Mouse (Mus musculus) bone marrow, adult 2 months (tissue): ENCODE data around the gene Gm45213. TPM values are rescaled to one million over a fixed set of nuclear protein-coding genes. Genes with fewer than 3 reads are reported as not detected.
"Not testable (repeated sequence)": the region's sequence is repeated elsewhere in the genome, so short reads cannot be mapped to it uniquely, and the experiment has no call there.

Source experiments
- H3K27ac ChIP-seq: fragments of 200-500 bp; 2 replicates; pipeline ENCODE4 v1.5.1; 2012; ENCODE audit warnings: low read depth, mild to moderate bottlenecking, control low read depth, inconsistent platforms, low read length; ENCODE audit not compliant: control insufficient read depth, poor library complexity, insufficient read depth
- H3K4me1 ChIP-seq: fragments of 200-500 bp; 2 replicates; pipeline ENCODE4 v1.6.1; 2011; ENCODE audit warnings: low read length; ENCODE audit not compliant: control insufficient read depth, insufficient read depth
- H3K4me3 ChIP-seq: fragments of 200-500 bp; replicated peaks from 2 replicates; pipeline ENCODE3; 2011; ENCODE audit warnings: mild to moderate bottlenecking, low read depth, low read length, control low read depth; ENCODE audit not compliant: control insufficient read depth
- CTCF ChIP-seq: fragments of 200-500 bp; IDR thresholded peaks from 2 replicates; pipeline ENCODE4 v1.5.1; 2011; ENCODE audit warnings: low read length, control low read depth; ENCODE audit not compliant: control insufficient read depth, insufficient read depth
- POLR2A ChIP-seq: fragments of 200-500 bp; IDR thresholded peaks from 2 replicates; pipeline ENCODE4 v1.6.1; 2011; ENCODE audit warnings: low read depth, mild to moderate bottlenecking, control low read depth, low read length, borderline replicate concordance; ENCODE audit not compliant: control insufficient read depth
- WGBS: fragments of 180-500 bp; shearing (Covaris S2); methylation state at CpG from one replicate; pipeline ENCODE4 v1.1.7; 2018; 5-methylcytosine and 5-hydroxymethylcytosine counted together
- polyA plus RNA-seq: library from polyadenylated mRNA; stranded (reverse); fragments of >200 nt; gene quantifications from 2 replicates; pipeline ENCODE4 v1.2.4, GENCODE M21; 2011; ENCODE audit warnings: low replicate concordance; ENCODE audit not compliant: missing spikeins, insufficient read depth, insufficient read length

The Gm45213 gene
- polyA plus RNA-seq, 1 experiment = not detected

DNA sequence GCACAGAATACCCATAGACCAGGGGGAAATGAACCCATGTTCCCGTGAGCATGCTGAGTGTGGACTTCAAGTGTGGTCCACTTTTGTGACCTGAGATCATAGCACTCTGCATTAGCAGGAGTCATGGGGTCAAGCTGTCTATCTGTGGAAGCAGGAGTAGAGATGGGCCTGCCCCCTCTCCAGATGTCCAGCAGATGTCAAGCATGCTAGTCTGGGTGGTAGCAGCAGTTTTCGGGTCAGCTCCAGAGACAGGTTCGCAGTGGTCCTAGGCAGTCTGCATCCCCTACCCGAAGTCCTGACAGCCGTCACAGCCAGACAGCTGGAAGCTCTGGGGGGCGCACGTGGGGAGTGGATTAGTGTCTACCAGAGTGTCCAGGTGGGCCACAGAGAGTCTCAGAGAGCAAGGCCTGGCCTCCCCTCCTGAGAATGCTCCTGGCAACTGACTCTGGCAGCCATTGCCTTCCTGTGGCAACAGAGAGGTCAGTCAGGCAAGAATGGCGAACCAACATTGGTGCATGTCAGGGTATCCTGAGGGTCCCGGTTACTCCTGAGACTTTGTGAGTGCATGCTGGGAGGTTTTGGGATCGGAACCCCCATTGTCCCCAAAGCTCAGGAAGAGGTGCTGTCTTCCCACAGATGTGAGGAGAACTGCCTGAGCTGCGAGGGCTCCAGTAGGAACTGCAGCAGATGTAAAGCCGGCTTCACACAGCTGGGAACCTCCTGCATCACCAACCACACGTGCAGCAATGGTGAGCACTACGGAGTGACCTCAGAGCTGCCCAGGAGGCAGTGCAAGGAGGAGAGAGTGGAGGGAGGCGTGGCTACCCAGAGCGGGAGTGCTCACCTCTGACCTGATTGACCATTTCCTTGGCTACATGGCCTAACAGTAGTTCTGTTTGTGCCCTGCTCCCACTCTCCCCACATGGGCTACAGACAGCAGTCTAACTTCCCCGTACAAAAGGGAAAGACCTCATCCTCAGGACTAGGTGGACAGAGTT, 3.8 kb downstream of the Gm45213 start:
- no peak overlapping the region for H3K27ac ChIP-seq
- TF ChIP-seq CTCF (no peak), POLR2A (no peak)
- no peaks in the 10 kb centered on the region for H3K4me1 ChIP-seq
- no peak overlapping the region for H3K4me3 ChIP-seq
- 80% methylated on average over 17 of the region's 17 CpGs for WGBS

DNA sequence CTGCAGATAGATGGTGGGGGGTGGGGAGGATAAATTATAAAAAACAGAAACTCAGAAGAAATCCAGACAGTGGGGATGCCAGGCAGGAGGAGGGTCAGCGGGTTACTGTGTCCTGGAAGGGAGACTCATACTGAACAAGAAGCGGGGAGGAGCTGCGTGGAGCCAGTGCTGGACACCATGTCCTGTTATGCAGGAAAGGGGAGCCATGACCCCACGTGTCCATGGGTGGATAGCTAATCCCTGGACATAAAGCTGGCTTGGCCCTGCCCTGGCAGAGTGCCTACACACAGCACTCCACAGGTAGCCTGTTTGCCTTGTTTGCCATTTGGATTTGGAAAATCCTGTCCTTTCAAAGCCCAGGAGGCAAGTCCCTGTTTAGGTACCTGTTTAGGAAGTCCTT, 4.6 kb downstream of the Gm45213 start:
- 74% methylated on average over 4 of the region's 4 CpGs for WGBS

DNA sequence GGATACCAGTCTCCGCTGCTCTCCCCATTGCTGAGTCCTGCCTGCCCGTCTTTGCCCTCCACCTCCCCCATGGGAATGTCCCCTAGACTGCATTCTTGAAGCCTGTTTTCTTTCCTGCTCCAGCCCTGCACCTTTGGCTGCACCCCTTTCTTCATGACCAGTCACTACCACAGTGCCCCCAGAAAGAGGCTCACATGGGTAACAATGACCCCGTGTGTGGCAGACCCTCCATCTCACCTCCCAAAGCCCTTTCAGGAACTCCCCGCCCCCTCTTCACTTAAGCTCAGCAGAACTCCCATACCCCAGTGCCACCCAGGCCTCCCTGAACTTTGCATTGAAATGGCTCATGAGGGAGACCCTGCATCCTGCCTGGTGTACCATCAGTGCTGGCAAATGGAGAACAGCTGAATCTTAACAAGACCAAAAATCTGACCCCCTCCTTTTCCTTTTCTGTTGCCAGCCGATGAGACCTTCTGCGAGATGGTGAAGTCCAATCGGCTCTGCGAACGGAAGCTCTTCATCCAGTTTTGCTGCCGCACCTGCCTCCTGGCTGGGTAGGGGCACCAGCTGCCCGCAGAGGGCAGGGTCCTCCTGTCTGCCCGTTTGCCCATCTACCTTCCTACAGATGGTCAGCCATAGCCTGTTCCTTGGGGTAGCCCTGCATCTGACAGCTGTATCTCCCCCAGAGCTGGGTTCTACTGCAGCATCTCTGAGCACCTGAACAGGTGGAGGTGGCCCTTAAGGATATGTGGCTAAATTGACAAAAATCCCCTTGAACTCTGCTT, 5.2 kb downstream of the Gm45213 start:
- WGBS = 83% methylated on average over 12 of the region's 12 CpGs
- H3K4me1 ChIP-seq = no peaks in the 10 kb centered on the region
- H3K27ac ChIP-seq = no peak overlapping the region
- no peak overlapping the region for H3K4me3 ChIP-seq
- TF ChIP-seq POLR2A (no peak), CTCF (no peak)

More for the DNA sequence above, 4.6 kb downstream of the Gm45213 start:
- Histone ChIP-seq H3K4me3 (no peak overlapping the region), H3K4me1 (no peaks in the 10 kb centered on the region), H3K27ac (no peak overlapping the region)
- TF ChIP-seq POLR2A = no peak
- no peak for TF ChIP-seq CTCF

DNA sequence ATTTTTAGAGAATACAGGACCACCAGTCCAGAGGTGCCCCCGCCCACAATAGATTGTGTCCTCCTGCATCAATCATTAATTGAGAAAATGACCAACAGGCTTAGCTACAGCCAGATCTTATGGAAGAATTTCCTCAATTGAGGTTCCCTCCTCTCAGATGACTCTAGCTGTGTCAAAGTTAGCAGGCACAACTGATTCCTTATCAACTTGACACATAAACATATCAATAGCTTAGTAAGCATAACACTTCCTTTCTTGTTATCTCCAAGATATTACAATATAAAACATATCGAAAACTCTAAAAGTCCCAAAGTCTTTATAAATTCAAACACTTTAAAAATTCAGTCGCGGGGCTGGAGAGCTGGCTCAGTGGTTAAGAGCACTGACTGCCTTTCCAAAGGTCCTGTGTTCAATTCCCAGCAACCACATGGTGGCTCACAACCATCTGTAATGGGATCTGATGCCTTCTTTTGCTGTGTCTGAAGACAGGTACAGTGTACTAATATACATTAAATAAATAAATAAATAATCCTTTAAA, 10.6 kb downstream of the Gm45213 start:
- Histone ChIP-seq H3K4me1 (no peaks in the 10 kb centered on the region), H3K4me3 (no peak overlapping the region), H3K27ac (no peak overlapping the region)
- TF ChIP-seq POLR2A (no peak), CTCF (no peak)
- WGBS = 77% methylated on average over 4 of the region's 4 CpGs

DNA sequence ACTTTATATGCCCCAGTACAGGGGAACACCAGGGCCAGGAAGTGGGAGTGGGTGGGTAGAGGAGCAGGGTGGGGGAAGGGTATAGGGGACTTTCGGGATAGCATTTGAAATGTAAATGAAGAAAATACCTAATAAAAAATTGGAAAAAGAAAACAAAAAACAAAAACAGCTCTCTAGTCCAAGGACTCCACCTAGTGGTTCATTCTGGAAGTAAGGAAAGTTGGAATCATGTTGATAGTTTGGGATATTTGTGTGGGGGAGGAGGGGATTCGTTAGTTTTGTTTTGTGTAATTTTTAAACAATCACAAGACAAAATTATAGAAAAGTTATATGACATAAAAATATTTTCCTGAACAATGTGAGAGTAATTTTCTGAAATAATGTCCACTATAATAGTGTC, 12.0 kb downstream of the Gm45213 start:
- not testable (repeated sequence) for H3K27ac ChIP-seq
- TF ChIP-seq CTCF = 0 out of 2 replicates have a peak, but pooled peaks have one; percentile 3

DNA sequence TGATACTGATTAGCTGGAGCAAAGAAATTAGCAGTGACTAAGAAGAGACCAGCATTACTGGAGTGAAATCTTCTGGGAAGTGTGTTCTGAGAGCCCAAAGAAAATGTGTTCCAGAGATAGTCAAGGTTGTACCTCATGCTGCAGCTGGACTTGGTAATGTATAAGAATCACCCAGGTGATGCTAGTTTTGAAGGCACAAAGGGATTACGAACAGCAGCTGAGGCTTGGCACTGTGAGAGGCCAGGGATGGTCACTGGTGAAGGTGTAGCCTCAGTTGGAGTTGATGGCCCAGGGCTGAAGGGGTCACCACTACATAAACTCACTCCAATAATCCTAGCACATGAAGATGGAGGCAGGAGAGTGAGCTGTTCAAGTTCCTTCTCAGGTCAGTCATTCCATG, 15.3 kb downstream of the Gm45213 start, which contains the start of gene Snrpa1:
Gene Snrpa1 (plus strand): TSS at position 301 of the 400 bp plus-strand sequence.
- 82% methylated on average over 1 of the region's 1 CpGs for WGBS
- Histone ChIP-seq H3K4me1 (no peaks in the 10 kb centered on the region; the same call in 1 of the 2 replicates), H3K4me3 (peak within 1 kb of the TSS; percentile 95), H3K27ac (no peak within 1 kb of the TSS)
- TF ChIP-seq CTCF = no peak
- TF ChIP-seq POLR2A = no peak

More for the DNA sequence above, 12.0 kb downstream of the Gm45213 start:
- not testable (repeated sequence) for H3K4me3 ChIP-seq, H3K4me1 ChIP-seq
- WGBS = 3% methylated on average over 2 of the region's 2 CpGs

DNA sequence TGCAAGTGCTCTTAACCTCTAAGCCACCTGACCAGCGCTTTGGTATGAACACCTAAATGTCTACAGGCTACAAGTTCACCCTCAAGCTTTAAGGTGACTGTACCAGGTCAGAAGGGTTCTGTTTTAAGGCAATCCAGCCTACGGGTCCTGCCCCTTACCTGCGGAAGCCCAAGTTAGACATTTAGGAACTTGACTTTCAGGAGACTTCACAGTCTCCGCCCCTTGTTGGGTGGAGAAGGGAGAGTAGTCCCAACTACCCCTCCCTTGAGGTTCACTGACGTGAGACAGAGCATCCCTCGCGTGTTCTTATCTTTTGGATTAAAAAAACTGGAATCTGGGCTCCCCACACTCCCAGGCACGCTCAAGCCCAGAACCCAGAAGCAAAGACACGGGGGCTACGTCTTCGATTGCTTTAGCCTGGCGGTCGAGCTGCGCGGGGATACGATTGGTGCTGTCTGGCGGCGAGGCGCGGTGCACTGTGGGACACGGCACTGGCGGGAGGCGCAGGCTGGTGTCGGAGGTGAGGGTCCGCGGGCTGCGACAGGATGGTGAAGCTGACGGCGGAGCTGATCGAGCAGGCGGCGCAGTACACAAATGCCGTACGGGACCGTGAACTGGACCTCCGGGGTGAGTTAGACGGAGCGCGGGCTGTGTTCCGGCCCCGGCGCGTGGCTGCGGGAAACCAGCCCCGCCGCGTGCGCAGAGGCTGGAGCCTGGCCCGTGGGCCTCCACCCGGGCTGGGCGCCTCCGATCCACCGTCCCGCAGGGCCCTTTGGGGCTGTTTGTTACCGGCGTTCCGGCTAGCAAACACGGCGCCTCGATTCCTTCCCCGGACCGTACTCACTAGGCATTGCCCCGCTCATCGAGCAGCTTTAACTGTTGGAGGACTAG, 16.9 kb downstream of the Gm45213 start:
- H3K4me1 ChIP-seq = no peaks in the 10 kb centered on the region; the same call in 1 of the 2 replicates
- H3K4me3 ChIP-seq = peak overlapping the region; percentile 95
- H3K27ac ChIP-seq = peak overlapping the region; percentile 20; the same call in 1 of the 2 replicates
- WGBS = 1% methylated on average over 64 of the region's 64 CpGs
- TF ChIP-seq POLR2A (peak; percentile 89; the same call in 1 of the 2 replicates), CTCF (no peak)
